Mouse (Mus musculus) C2C12 (cell line): Measurements from ENCODE around the gene Adcy9.

Experiments
- CEBPB ChIP-seq: IDR thresholded peaks from one replicate; pipeline ENCODE4 v1.6.1; 2011; ENCODE audit warnings: low read depth, mild to moderate bottlenecking, control low read depth, moderate library complexity
- CTCF ChIP-seq: IDR thresholded peaks from one replicate; pipeline ENCODE4 v1.5.1; 2011; ENCODE audit not compliant: control insufficient read depth, insufficient read depth, insufficient read length
- USF1 ChIP-seq: IDR thresholded peaks from one replicate; pipeline ENCODE4 v1.6.1; 2011; ENCODE audit warnings: low read depth, mild to moderate bottlenecking, control low read depth, moderate library complexity

DNA sequence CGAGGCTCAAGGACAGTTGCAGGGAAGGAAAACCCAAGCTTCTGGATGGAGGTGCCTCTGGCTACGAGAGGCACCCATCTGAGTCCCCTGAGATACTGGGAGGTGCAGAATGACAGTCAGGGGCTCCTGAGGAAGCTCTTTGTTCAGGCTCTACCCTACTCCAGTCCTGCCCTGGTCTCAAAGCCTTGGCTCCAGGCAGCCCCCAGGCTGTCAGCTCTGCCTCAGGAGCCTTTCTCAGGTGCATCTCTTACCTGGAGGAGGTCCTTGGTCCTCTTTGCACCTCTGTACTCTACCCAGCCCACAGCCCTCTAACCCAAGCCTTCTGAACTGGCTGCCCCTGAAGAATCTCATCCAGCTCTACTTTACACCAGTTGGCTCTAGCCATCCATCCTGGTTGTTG, 108.3 kb downstream of the Adcy9 start:
- no peak for TF ChIP-seq CTCF
- TF ChIP-seq CEBPB: no peak
- TF ChIP-seq USF1: no peak
